Mouse (Mus musculus) midbrain, embryonic 10.5 days (tissue): ENCODE results near the gene Lrrfip1. TPM values are rescaled to one million over a fixed set of nuclear protein-coding genes. Genes with fewer than 3 reads are reported as not detected.

Experiments
- DNase-seq: peaks from one replicate; pipeline ENCODE4 v3.0.0-alpha.2; 2017; ENCODE audit warnings: low spot score
- H3K27ac ChIP-seq: fragments of 300-500 bp; sonication (generic); replicated peaks from 2 replicates; pipeline ENCODE4 v1.5.1; 2016; ENCODE audit warnings: mild to moderate bottlenecking
- H3K27me3 ChIP-seq: fragments of 300-500 bp; sonication (generic); 2 replicates; pipeline ENCODE4 v1.6.1; 2016; ENCODE audit warnings: low read depth, mild to moderate bottlenecking; ENCODE audit not compliant: poor library complexity, severe bottlenecking
- H3K36me3 ChIP-seq: fragments of 300-500 bp; sonication (generic); 2 replicates; pipeline ENCODE4 v1.6.1; 2016; ENCODE audit warnings: mild to moderate bottlenecking, moderate library complexity
- H3K4me1 ChIP-seq: fragments of 300-500 bp; sonication (generic); 2 replicates; pipeline ENCODE4 v1.6.1; 2016
- H3K4me3 ChIP-seq: fragments of 300-500 bp; sonication (generic); 2 replicates; pipeline ENCODE4 v1.5.1; 2016; ENCODE audit warnings: mild to moderate bottlenecking, moderate library complexity
- H3K9me3 ChIP-seq: fragments of 300-500 bp; sonication (generic); replicated peaks from 2 replicates; pipeline ENCODE4 v1.6.1; 2016; ENCODE audit warnings: mild to moderate bottlenecking
- WGBS: fragments of 180-500 bp; shearing (Covaris S2); methylation state at CpG from one replicate; pipeline ENCODE4 v1.1.7; 2016; 5-methylcytosine and 5-hydroxymethylcytosine counted together
- polyA plus RNA-seq: library from polyadenylated mRNA; unstranded; fragments of >200 nt; fragmentation: Nextera tagmentation; extraction: Ambion mirVana; gene quantifications from 2 replicates; pipeline ENCODE4 v1.2.1, GENCODE M21; 2016

Lrrfip1 gene
- polyA plus RNA-seq, 1 experiment from 2014 or later, result 22.2 TPM

DNA sequence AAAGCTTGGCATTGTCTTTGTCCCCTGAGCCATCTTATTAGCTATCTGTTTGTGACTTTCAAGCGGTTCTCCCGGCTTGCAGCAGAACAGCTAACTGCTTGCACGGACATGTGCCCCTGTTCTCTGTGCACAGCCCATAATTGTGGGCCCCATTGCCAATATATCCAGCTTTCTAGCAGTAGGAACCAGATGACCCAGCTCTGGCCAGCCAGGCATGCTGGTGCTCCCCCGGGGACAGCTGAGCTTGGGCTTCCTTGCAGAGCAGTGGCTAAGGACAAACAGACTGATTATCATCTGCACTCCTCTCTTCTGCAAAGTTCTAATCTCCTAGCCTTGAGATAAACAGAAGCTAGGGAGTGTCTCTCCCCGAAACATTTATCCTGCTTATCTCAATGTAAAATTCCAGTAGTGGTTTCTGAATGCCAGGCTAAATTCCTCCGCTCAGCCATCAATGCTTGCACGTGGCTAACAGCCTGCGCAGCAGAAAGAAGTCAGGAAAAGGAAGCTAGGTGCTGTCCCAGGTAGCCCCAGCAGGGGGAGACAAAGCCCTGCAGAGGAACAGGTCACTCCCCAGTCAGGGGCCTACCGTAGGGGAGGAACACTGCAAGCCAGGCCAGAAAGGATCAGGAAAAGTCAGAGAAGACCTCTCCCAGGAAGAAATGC lies 25.5 kb upstream of the Lrrfip1 start:
- Histone ChIP-seq H3K27ac (peak overlapping the region; percentile 50), H3K4me1 (peaks cover 49% of the 10 kb centered on the region), H3K36me3 (no peaks in the 10 kb centered on the region), H3K27me3 (peaks cover 22% of the 10 kb centered on the region), H3K9me3 (no peaks in the 10 kb centered on the region), H3K4me3 (no peak overlapping the region)
- 21% methylated on average over 9 of the region's 9 CpGs for WGBS
- peak; percentile 92 for DNase-seq

GRCm38 (mm10) chr1:90973574-90973911 lies 25.0 kb upstream of the Lrrfip1 start:
- Histone ChIP-seq H3K27ac (peak overlapping the region; percentile 50), H3K27me3 (peaks cover 22% of the 10 kb centered on the region), H3K36me3 (no peaks in the 10 kb centered on the region), H3K9me3 (no peaks in the 10 kb centered on the region), H3K4me3 (no peak overlapping the region), H3K4me1 (peaks cover 49% of the 10 kb centered on the region)
- DNase-seq, result no peak
- 90% methylated on average over 2 of the region's 2 CpGs for WGBS

- WGBS, result 9% methylated on average over 12 of the region's 12 CpGs
- no peaks in the 10 kb centered on the region for H3K36me3 ChIP-seq
Observed at GRCm38 (mm10) chr1:90974906-90975649, 23.5 kb upstream of the Lrrfip1 start.

GRCm38 (mm10) chr1:90975960-90976359 lies 22.6 kb upstream of the Lrrfip1 start:
- DNase-seq, result peak; percentile 15
- Histone ChIP-seq H3K27ac (peak overlapping the region; percentile 82; the same call in 1 of the 2 replicates), H3K4me3 (no peak overlapping the region), H3K4me1 (peaks cover 49% of the 10 kb centered on the region), H3K27me3 (peaks cover 18% of the 10 kb centered on the region), H3K36me3 (no peaks in the 10 kb centered on the region), H3K9me3 (no peaks in the 10 kb centered on the region)
- 79% methylated on average over 4 of the region's 4 CpGs for WGBS

More at GRCm38 (mm10) chr1:90974906-90975649, 23.5 kb upstream of the Lrrfip1 start:
- Histone ChIP-seq H3K9me3 (no peaks in the 10 kb centered on the region), H3K27ac (peak overlapping the region; percentile 82), H3K27me3 (peaks cover 22% of the 10 kb centered on the region), H3K4me1 (peaks cover 49% of the 10 kb centered on the region), H3K4me3 (peak overlapping the region; percentile 31)
- peak; percentile 84 for DNase-seq

DNA sequence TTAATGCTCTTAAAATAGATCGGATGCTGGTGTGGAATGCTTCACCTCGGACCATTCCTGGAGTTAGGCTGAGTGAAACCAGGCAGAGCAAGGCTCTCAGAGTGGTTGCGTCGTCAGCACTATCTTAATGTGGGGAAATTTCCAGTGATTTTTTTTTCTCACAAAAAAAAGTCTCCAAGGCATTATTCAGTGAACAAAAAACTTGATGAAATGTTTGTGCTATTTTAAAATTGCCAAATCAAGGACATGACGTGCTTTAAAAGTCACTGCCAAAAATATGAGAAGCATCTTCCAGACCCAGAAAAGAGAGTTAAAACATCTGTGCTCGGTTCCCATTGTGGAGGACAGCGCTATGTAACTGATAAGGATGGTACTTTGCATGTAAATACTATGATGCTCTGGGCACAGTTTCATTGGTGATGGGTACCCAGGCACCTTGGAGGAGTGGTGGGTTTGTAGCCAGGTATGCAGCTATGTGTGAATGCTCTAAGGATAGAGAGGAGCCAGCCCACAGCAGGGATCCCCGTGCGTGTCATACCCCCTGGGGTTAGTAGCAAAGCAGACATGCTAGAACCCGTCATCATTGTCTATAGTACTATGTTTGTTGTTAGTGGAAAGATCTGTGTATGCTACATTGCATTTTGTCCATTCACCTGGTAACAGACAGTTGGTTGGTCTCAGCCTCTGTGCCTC lies 17.8 kb upstream of the Lrrfip1 start:
- Histone ChIP-seq H3K9me3 (no peaks in the 10 kb centered on the region), H3K27me3 (no peaks in the 10 kb centered on the region), H3K4me3 (no peak overlapping the region), H3K27ac (no peak overlapping the region), H3K4me1 (peaks cover 12% of the 10 kb centered on the region), H3K36me3 (no peaks in the 10 kb centered on the region)
- 84% methylated on average over 10 of the region's 10 CpGs for WGBS
- no peak for DNase-seq

- Histone ChIP-seq H3K9me3 (no peaks in the 10 kb centered on the region), H3K27me3 (no peaks in the 10 kb centered on the region), H3K27ac (no peak overlapping the region), H3K36me3 (no peaks in the 10 kb centered on the region), H3K4me1 (peaks cover 7% of the 10 kb centered on the region), H3K4me3 (no peak overlapping the region)
- 83% methylated on average over 3 of the region's 3 CpGs for WGBS
- no peak for DNase-seq
Observed at GRCm38 (mm10) chr1:90981346-90981745, 17.2 kb upstream of the Lrrfip1 start.

GRCm38 (mm10) chr1:90995916-90996315 lies 2.6 kb upstream of the Lrrfip1 start:
- H3K9me3 ChIP-seq, result peaks cover 4% of the 10 kb centered on the region; the same call in 1 of the 2 replicates
- H3K36me3 ChIP-seq, result no peaks in the 10 kb centered on the region
- H3K27me3 ChIP-seq, result peaks cover 22% of the 10 kb centered on the region
- peaks cover 30% of the 10 kb centered on the region for H3K4me1 ChIP-seq
- no peak overlapping the region for H3K4me3 ChIP-seq
- DNase-seq, result no peak
- H3K27ac ChIP-seq, result no peak overlapping the region
- 84% methylated on average over 1 of the region's 1 CpGs for WGBS

- Histone ChIP-seq H3K4me1 (peaks cover 31% of the 10 kb centered on the region), H3K9me3 (peaks cover 4% of the 10 kb centered on the region; the same call in 1 of the 2 replicates), H3K4me3 (no peak overlapping the region), H3K36me3 (no peaks in the 10 kb centered on the region), H3K27ac (no peak overlapping the region), H3K27me3 (peaks cover 22% of the 10 kb centered on the region)
- 85% methylated on average over 4 of the region's 4 CpGs for WGBS
- no peak for DNase-seq
Observed at GRCm38 (mm10) chr1:90997136-90997535, 1.4 kb upstream of the Lrrfip1 start.

- H3K4me1 ChIP-seq, result peaks cover 31% of the 10 kb centered on the region
- no peak overlapping the region for H3K4me3 ChIP-seq
- H3K27ac ChIP-seq, result no peak overlapping the region
- H3K9me3 ChIP-seq, result peaks cover 4% of the 10 kb centered on the region; the same call in 1 of the 2 replicates
- peaks cover 22% of the 10 kb centered on the region for H3K27me3 ChIP-seq
- no peak for DNase-seq
- WGBS, result 86% methylated on average over 5 of the region's 5 CpGs
- no peaks in the 10 kb centered on the region for H3K36me3 ChIP-seq
Observed at GRCm38 (mm10) chr1:90997641-90998040, 896 bp upstream of the Lrrfip1 start.

DNA sequence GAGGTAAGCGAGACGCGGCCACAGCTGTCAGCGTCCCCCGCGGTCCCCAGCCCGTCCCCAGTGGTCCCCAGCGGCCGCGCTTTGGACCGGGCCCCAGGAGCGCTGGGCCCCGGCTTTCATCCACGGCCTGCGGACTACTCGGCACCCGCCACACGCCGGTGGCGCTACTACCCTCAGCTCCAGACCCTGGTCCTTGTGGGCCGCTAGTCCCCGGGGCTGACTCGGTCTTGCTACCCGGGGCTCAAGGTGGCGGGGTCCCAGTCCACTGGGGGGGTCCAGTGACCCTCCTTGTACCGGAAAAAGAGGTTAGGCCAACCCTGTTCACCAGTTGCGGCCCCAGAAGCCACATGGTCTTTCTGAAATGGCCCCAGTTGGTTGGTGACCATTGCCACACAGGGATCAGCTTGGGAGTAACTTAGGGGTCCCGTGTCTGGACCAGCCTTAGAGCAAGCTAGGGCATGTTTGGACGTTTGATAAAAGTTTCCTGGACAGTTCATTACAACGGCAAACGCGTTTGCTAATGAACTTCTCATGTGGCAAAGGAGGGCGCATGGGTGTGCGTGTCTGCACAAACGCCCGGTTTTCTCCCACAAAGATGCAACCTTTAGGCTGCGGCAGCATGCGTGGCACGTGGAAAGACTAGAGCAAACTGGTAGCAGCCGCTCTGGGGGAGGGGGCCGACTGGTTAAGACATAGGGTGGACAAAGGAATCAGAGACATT lies 514 bp downstream of the Lrrfip1 start:
- peaks cover 4% of the 10 kb centered on the region; the same call in 1 of the 2 replicates for H3K9me3 ChIP-seq
- peaks cover 31% of the 10 kb centered on the region for H3K4me1 ChIP-seq
- DNase-seq, result peak; percentile 50
- peak overlapping the region; percentile 90 for H3K27ac ChIP-seq
- 3% methylated on average over 41 of the region's 41 CpGs for WGBS
- H3K36me3 ChIP-seq, result no peaks in the 10 kb centered on the region
- H3K27me3 ChIP-seq, result peaks cover 22% of the 10 kb centered on the region
- H3K4me3 ChIP-seq, result peak overlapping the region; percentile 85

- H3K27ac ChIP-seq, result no peak overlapping the region; the same call in 1 of the 2 replicates
- peaks cover 31% of the 10 kb centered on the region for H3K4me1 ChIP-seq
- peaks cover 4% of the 10 kb centered on the region; the same call in 1 of the 2 replicates for H3K9me3 ChIP-seq
- no peak for DNase-seq
- peaks cover 22% of the 10 kb centered on the region for H3K27me3 ChIP-seq
- peak overlapping the region; percentile 85; the same call in 1 of the 2 replicates for H3K4me3 ChIP-seq
- H3K36me3 ChIP-seq, result no peaks in the 10 kb centered on the region
- 82% methylated on average over 10 of the region's 10 CpGs for WGBS
Observed at GRCm38 (mm10) chr1:90999911-91000601, 1.5 kb downstream of the Lrrfip1 start.

DNA sequence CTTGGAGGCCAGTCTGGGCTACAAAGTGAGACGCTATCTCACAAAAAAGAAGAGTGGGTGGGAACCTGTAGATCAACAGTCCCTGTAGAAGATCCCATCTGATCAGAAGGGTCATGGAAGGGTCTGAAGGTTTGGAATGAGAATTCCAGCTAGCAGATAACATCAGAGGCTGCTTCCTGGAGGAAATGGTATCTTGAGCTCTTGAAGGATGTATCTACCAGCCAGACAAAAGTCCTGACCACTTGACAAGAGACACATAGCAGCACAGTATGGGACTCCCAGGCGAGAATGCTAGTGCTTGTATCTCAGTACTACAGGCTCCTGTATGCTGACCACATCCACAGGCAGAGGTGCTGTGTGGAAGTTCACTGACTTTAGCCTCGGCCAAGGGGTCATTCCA lies 2.6 kb downstream of the Lrrfip1 start:
- no peak for DNase-seq
- no peak overlapping the region for H3K4me3 ChIP-seq
- H3K36me3 ChIP-seq, result no peaks in the 10 kb centered on the region
- peaks cover 31% of the 10 kb centered on the region for H3K4me1 ChIP-seq
- H3K9me3 ChIP-seq, result no peaks in the 10 kb centered on the region
- H3K27me3 ChIP-seq, result peaks cover 22% of the 10 kb centered on the region
- 88% methylated on average over 3 of the region's 3 CpGs for WGBS
- H3K27ac ChIP-seq, result no peak overlapping the region
